Mouse (Mus musculus): ENCODE measurements at regions not wholly inside any gene's neighbourhood (a gene's known extent, or its start where the extent isn't known, plus 50 kb on each side); places are given as distances from the start of the nearest gene placed in this dataset.

DNA sequence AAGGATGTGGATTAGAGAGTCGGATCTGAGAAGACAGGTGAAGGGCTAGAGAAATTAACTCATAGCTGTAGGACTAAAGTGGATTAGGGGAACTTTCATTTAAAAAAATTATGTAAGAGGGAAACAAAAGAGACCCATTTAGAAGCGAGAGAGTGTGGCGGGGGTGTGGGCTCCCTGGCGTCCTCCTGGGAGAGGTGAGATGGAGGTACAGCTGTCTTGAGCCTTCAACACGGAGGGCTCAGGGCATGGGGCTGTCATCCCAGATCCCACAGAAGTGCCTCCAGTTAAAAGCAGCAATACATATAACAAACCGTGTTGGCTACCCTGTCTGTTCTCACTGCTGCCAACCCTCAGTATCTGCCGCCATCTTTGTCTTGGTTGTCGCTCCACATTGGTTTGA, 284.6 kb upstream of the Prickle1 start:
- no peak for DNase-seq

DNA sequence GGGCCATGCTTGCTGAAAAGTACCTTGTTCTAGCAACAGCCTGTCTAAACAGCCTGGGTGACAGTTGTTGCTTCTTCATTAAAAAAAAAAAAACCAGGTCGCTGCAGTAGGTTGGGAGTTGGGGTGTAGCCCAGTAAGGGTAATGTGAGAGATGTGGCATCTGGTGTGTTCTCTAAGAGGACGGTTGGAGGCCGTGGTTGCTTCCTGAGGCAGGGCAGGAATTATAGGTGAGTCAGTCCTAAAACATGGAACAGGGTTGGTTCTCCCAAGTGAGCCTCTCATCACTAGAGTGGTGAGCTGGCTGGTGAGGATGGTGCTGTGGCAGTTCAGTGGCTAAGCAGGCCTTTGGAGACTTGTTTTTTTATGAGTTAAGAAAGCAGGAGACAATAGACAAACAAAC, 283.3 kb upstream of the Prickle1 start:
- DNase-seq = no peak

GRCm38 (mm10) chr15:93876335-93876734, 280.6 kb upstream of the Prickle1 start:
- DNase-seq = no peak

- DNase-seq = no peak
Measured at GRCm38 (mm10) chr15:93875685-93876084, 280.0 kb upstream of the Prickle1 start.

DNA sequence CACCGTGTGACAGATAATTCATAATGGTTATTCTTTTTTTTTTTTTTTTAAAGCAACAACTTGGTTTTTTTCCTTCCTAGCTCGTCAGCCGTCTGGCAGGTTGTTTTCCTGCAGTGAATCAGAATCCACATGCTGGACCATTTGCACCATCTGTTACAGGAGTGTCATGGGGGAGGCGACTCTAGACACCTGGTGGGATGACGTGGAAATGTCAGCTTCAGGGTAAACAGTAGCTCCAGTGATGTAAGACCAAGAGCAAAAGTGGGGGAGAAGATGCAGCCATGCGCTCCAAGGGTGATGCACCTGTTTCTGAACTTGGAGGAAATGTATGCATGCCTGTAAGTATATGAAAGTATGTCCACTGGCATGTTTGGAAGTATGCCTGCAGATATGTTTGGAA, 278.5 kb upstream of the Prickle1 start:
- no peak for DNase-seq

- DNase-seq = no peak
Measured at GRCm38 (mm10) chr15:93857336-93857901, 261.7 kb upstream of the Prickle1 start.

DNA sequence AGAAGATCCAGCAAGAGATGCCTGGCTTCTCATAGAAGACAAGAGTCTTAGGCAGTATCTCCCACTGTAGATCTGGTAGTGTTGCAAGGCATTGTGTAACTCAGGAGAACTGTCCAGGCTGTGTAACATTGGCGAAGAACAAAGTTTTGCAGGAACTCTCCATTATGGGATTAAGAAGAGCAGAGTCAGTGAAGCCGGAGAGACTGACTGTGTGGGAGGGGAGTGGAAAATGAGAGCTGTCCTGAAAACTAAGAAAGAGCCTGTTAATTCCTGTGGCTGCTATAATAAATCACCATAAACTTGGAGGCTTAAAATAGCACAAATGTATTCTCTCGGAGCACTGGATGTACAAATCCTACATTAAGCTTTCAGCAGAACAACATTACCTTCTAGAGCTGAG, 257.5 kb upstream of the Prickle1 start:
- no peak for DNase-seq

- no peak for DNase-seq
Measured at GRCm38 (mm10) chr15:93852126-93852525, 256.4 kb upstream of the Prickle1 start.

GRCm38 (mm10) chr15:93850388-93850787, 254.7 kb upstream of the Prickle1 start:
- DNase-seq = no peak

DNA sequence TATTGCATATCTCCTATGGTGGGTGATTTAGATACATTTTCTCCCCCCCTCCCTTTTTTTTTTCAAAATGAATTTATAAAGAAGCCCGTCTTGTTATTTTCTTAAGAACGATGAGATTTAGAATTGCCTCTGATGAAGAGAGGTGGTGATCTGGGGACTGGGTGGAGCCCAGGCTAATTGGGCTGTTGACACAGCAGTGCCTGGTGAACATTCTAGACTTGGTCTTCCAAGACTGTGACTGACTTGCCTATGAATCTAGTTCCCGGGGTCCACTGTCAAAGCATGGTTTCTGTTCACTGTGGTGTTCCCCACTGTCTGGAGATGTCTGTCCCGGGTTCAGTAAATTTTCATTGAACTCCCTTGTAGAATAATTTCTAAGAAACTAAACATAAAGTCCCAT, 253.1 kb upstream of the Prickle1 start:
- no peak for DNase-seq

DNA sequence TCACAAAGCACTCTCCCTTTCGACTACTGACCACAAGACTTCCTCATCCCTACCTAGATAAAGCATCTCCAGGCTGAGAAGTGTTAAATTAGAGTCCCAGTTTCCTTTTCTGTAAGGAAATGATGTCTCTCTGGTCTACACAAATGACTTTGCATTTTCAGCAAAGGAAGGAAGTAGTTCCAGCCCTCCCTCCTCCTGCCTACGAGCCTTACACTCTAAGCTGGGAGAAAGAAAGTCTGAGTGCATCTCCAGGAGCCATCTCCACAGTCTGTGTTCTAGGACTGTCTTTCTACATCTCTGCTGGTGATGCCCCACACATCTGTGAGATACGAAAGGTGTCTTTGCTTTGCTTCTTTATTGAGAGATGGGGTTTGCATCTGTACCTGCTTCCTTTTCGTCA, 251.1 kb upstream of the Prickle1 start:
- no peak for DNase-seq

DNA sequence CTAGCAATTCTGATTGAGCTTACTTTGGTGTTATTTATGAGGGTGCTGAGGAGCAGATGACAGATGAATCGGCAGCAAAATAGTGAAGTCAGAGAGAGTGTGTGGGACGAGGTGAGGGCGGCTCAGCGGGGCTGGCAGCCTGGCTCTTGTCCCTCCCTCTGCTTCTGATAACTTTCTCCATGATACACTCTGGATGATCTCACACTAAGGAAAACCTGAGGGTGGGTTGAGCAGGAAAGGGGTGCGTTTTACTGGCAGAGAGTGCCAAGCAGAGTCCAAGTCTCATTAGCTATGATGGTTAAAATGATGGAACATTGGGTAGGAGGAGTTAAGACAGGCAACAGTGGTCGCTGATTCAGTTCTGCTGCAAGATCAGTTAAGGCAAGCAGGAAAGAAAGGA, 250.1 kb upstream of the Prickle1 start:
- DNase-seq = no peak

DNA sequence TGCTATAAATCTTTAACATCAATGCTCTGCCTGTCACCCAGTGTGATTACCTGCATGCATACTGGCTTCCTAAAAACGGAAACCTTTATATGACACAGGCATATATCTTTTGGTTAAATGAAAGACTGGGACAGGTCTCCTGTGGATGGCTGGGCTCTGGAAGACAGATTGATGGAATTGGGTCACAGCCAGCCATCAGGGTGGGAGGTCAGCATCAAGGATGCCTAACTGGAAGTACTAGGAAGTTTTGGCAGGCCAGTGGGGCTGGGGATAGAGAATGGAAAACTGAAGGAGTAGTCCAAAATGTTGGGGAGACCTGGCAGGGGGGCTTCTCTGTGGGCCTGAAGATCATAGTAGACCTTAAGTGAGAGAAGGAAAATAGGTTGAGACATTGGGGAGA, 237.3 kb upstream of the Prickle1 start:
- DNase-seq = no peak

- DNase-seq = peak; percentile 49
Measured at GRCm38 (mm10) chr15:93832431-93832936, 236.8 kb upstream of the Prickle1 start.

DNA sequence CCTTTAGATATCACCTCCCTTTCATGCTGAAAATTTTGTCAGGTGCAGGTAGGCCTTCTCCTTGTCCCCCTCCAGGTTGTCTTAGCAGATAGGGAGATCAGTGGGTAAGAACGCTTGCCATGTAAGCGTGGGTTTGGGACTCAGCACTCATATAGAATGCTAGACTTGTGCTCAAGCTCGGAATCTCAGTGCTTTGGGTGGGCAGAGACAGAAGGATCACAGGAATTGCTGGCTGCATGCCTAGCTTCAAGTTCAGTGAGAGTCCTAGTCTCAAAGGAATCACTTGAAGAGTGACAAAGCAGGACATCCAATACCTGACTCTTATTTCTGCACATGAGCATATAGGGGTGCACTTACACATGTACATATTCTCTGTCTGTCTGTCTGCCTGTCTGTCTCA, 235.5 kb upstream of the Prickle1 start:
- no peak for DNase-seq

DNA sequence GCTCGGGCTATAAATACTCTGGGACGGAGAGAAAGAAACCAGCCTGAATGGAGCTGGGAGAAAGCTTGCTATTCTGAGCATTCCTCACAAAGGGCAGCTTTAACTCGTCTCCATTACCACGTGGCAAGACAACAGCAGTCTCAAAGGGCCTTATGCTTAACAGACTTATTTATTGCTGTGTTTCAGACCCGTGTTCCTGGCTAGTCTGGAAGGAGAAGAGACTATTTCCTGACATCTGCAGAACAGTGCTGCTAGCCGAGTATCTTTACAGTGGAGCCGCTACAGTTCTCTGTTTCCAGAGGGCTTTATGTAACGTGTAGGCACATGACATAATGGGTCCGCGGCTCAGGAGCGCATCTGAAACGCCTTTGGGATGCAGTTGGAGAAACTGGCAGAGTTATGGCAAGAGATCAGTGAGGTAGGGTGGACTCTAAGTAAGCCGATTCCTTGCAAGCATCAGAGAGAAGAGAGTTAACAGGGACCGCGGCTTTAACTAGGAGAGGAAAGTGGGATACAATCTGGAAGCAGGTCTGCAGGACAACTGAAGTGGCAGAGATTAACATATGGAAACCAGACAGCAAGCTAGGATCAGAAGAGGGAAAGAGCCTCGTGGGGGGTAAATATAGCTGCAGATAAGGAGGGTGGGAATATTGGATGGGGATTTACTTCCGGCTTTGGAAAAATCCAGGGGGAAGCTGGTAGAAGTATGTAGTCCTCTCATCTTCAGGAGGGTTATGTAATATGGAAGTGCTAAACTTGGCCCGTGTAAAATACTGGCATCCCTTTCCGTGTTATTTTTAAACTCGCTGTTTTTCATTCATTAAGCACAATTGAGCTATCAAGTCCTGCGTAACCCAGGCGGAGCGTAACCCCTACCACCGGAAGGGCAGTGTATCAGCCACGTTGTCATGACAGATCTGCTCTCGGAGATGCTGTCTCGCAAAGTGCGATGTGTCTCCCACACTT, 229.3 kb upstream of the Prickle1 start:
- no peak for DNase-seq

- no peak for DNase-seq
Measured at GRCm38 (mm10) chr15:93821236-93821635, 225.5 kb upstream of the Prickle1 start.

DNA sequence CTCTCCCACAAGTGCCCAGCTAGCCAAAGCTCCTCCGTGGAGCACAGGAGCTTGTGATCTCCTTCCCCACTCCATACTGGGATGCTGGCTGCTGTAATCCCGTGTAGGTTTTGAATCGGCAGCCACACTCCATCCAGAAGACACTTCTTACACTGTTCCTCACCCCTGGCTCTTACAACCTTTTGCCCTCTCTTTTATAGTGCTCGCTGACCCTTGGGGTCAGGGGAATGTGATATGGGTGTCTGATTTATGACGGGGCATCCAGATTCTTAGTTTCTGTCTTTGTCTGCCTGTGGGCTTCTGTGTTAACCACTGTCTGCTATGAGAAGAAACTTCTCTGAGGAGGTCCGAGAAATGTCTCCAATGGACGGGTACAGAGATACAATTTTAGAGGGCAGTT, 216.3 kb upstream of the Prickle1 start:
- DNase-seq = no peak

DNA sequence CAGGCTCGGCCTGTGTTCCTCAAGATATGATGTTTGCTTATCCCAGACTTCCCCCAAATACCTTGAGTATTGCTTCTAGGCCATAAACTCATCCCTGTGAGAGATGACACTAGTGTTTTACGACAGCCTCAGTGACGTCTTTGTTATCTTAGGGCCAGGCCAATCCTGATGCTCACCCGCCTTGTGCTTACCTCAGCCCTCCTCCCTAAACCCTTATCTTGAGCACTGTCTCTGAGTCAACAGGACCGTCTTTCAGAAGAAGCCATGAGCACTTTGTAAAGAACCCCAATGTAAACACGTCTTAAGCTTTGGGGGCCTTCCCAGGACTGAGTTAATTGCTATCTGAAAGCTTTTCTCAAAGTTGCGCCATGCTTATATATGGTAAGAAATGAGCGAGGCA, 212.3 kb upstream of the Prickle1 start:
- no peak for DNase-seq

DNA sequence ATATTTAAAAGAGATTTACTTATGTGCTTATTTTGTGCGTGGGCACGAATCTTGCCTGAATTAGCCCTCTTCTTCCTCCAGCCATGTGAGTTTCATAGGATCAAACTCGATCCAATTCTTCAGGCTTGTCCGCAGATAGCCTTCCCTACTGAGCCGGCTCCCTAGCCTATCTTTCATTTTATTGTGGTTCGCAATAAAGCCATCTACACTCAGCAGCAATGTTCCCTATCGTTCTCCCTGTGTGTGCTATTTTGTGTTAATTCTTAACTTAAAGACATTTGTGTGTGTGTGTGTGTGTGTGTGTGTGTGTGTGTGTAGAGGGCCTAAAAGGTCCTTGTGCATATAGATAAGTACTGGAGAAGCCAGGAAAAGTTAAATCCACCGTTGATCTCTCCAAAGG, 211.8 kb upstream of the Prickle1 start:
- DNase-seq = no peak

GRCm38 (mm10) chr15:93804703-93805102, 209.0 kb upstream of the Prickle1 start:
- no peak for DNase-seq

DNA sequence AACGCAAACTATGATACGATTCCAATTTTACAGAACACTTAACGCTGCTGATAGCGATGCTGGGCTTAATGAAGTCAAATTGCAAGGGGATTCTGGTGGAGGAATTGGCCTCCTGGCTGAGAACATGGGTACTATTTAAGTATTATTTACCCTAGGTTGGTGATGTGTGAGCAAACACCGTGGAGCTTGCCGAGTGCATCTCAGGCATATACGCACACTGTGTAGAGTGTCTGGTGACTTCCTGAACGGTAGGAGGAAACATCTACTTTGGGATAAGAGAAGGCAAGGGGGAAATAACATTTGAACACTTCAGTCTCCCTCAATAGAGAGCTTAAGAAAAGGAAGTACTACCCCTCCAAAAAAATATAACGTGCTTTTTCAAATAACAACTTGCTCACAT, 194.8 kb upstream of the Prickle1 start:
- DNase-seq = no peak

DNA sequence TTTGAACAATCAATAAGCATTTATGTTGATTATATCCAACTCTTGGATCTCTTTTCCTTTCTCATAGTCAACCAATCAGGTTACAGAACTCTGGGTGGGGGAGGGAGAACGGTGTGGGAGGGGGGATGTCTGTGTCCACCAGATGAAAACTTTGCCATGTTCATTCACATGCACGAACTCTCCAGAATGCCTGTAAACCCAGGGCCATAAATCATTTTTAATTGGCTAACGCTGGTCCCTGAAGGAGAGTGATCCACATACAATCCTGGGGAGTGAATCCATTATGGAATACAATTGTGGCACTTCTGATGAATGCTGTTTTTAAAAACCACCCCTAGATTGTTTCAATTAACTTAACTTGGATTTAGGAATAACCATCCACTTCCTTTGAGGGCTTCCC, 194.1 kb upstream of the Prickle1 start:
- no peak for DNase-seq

DNA sequence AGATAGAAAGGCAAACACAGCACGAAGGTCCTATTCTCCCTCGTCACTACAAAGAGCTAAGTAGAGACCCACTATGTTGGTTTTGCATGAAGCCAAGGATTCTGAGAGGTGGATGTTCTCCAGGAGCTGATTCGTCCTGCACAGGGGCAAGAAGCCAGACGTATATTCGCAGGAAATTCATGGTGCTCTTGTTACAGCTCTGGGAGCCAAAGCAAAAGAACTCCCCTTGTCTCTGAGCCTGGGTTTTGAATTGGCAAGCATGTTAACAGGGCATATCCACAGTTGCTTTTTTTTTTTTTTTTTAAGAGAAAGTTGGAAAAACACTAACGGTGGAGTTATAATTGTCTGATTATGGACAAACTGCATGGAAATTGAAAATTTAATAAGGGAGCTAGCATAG, 191.7 kb upstream of the Prickle1 start:
- DNase-seq = no peak
